Mouse (Mus musculus) small intestine, adult 2 months (tissue): ENCODE data around the gene Cachd1. TPM values are rescaled to one million over a fixed set of nuclear protein-coding genes. Genes with fewer than 3 reads are reported as not detected.
A peak's percentile ranks its signal among the peaks of the same experiment; 100 is the strongest.

Source experiments
- H3K27ac ChIP-seq: fragments of 200-500 bp; 2 replicates; pipeline ENCODE4 v1.5.1; 2012; ENCODE audit warnings: low read depth, low read length, control low read depth, inconsistent platforms; ENCODE audit not compliant: insufficient read depth
- H3K27me3 ChIP-seq: fragments of 200-500 bp; 2 replicates; pipeline ENCODE4 v1.6.1; 2012; ENCODE audit warnings: mild to moderate bottlenecking, moderate library complexity, low read length, inconsistent platforms; ENCODE audit not compliant: control insufficient read depth, insufficient read depth
- H3K36me3 ChIP-seq: fragments of 200-500 bp; 2 replicates; pipeline ENCODE4 v1.6.1; 2012; ENCODE audit warnings: mild to moderate bottlenecking, low read length, control low read depth, inconsistent platforms; ENCODE audit not compliant: control insufficient read depth, insufficient read depth
- H3K4me1 ChIP-seq: fragments of 200-500 bp; 2 replicates; pipeline ENCODE4 v1.6.1; 2012; ENCODE audit warnings: low read length, inconsistent platforms, mixed read lengths; ENCODE audit not compliant: control insufficient read depth, insufficient read depth, insufficient read length
- H3K4me3 ChIP-seq: fragments of 200-500 bp; 2 replicates; pipeline ENCODE4 v1.5.1; 2012; ENCODE audit warnings: low read depth, mild to moderate bottlenecking, control low read depth, inconsistent platforms, low read length, moderate library complexity
- CTCF ChIP-seq: fragments of 200-500 bp; IDR thresholded peaks from 2 replicates; pipeline ENCODE4 v1.5.1; 2012; ENCODE audit warnings: low read depth, mild to moderate bottlenecking, control low read depth, inconsistent platforms, low read length, moderate library complexity, mixed read lengths; ENCODE audit not compliant: insufficient replicate concordance, insufficient read length; ENCODE audit errors: extremely low read depth
- POLR2A ChIP-seq: fragments of 200-500 bp; IDR thresholded peaks from 2 replicates; pipeline ENCODE4 v1.6.1; 2012; ENCODE audit warnings: low read depth, mild to moderate bottlenecking, control low read depth, inconsistent platforms, low read length, moderate library complexity
- WGBS: fragments of 180-500 bp; shearing (Covaris S2); methylation state at CpG from one replicate; pipeline ENCODE4 v1.1.7; 2018; 5-methylcytosine and 5-hydroxymethylcytosine counted together
- polyA plus RNA-seq: library from polyadenylated mRNA; depleted of rRNA; stranded (reverse); fragments of >200 nt; gene quantifications from 2 replicates; pipeline ENCODE4 v1.2.3, GENCODE M21; 2012

The Cachd1 gene
- polyA plus RNA-seq, 1 experiment, result 51.7 TPM

GRCm38 (mm10) chr4:100777376-100778041, 1.0 kb downstream of the Cachd1 start:
- under 1% methylated on average over 42 of the region's 42 CpGs for WGBS
- Histone ChIP-seq H3K4me3 (peak overlapping the region; percentile 99), H3K27me3 (no peaks in the 10 kb centered on the region), H3K36me3 (no peaks in the 10 kb centered on the region), H3K4me1 (no peaks in the 10 kb centered on the region; the same call in none of the 2 replicates), H3K27ac (0 out of 2 replicates have a peak overlapping the region, but pooled peaks have one; percentile 75)
- TF ChIP-seq CTCF, result no peak
- no peak for TF ChIP-seq POLR2A

- H3K4me1 ChIP-seq, result no peaks in the 10 kb centered on the region; the same call in none of the 2 replicates
- peak overlapping the region; percentile 99 for H3K4me3 ChIP-seq
- no peak overlapping the region for H3K27ac ChIP-seq
- H3K36me3 ChIP-seq, result no peaks in the 10 kb centered on the region
- H3K27me3 ChIP-seq, result no peaks in the 10 kb centered on the region
- WGBS, result 10% methylated on average over 16 of the region's 16 CpGs
- no peak for TF ChIP-seq POLR2A
- TF ChIP-seq CTCF, result no peak
Measured at GRCm38 (mm10) chr4:100778082-100778481, 1.6 kb downstream of the Cachd1 start.

GRCm38 (mm10) chr4:100779023-100779422, 2.5 kb downstream of the Cachd1 start:
- WGBS, result 55% methylated on average over 4 of the region's 4 CpGs
- no peak overlapping the region for H3K4me3 ChIP-seq
- TF ChIP-seq CTCF, result no peak
- no peak for TF ChIP-seq POLR2A
- H3K27me3 ChIP-seq, result no peaks in the 10 kb centered on the region
- H3K4me1 ChIP-seq, result no peaks in the 10 kb centered on the region; the same call in none of the 2 replicates
- H3K36me3 ChIP-seq, result no peaks in the 10 kb centered on the region
- no peak overlapping the region for H3K27ac ChIP-seq

- Histone ChIP-seq H3K27ac (no peak overlapping the region), H3K4me1 (no peaks in the 10 kb centered on the region; the same call in none of the 2 replicates), H3K27me3 (no peaks in the 10 kb centered on the region), H3K36me3 (no peaks in the 10 kb centered on the region), H3K4me3 (no peak overlapping the region)
- 80% methylated on average over 5 of the region's 5 CpGs for WGBS
- TF ChIP-seq POLR2A (no peak), CTCF (no peak)
Measured at GRCm38 (mm10) chr4:100779695-100780094, 3.2 kb downstream of the Cachd1 start.

GRCm38 (mm10) chr4:100780911-100781310, 4.4 kb downstream of the Cachd1 start:
- 52% methylated on average over 6 of the region's 6 CpGs for WGBS
- Histone ChIP-seq H3K4me1 (no peaks in the 10 kb centered on the region; the same call in none of the 2 replicates), H3K27ac (no peak overlapping the region), H3K36me3 (no peaks in the 10 kb centered on the region), H3K27me3 (no peaks in the 10 kb centered on the region), H3K4me3 (no peak overlapping the region)
- TF ChIP-seq POLR2A (no peak), CTCF (no peak)

- H3K4me3 ChIP-seq, result no peak overlapping the region
- WGBS, result 56% methylated on average over 8 of the region's 8 CpGs
- H3K4me1 ChIP-seq, result no peaks in the 10 kb centered on the region; the same call in none of the 2 replicates
- no peak for TF ChIP-seq CTCF
- TF ChIP-seq POLR2A, result no peak
- H3K27me3 ChIP-seq, result no peaks in the 10 kb centered on the region
- H3K27ac ChIP-seq, result no peak overlapping the region
- H3K36me3 ChIP-seq, result no peaks in the 10 kb centered on the region
Measured at GRCm38 (mm10) chr4:100782348-100782747, 5.9 kb downstream of the Cachd1 start.

GRCm38 (mm10) chr4:100782891-100783290, 6.4 kb downstream of the Cachd1 start:
- H3K27me3 ChIP-seq, result no peaks in the 10 kb centered on the region
- peaks cover under 1% of the 10 kb centered on the region for H3K4me1 ChIP-seq
- no peak overlapping the region for H3K4me3 ChIP-seq
- H3K36me3 ChIP-seq, result no peaks in the 10 kb centered on the region
- no peak for TF ChIP-seq POLR2A
- no peak for TF ChIP-seq CTCF
- WGBS, result 65% methylated on average over 3 of the region's 3 CpGs
- H3K27ac ChIP-seq, result no peak overlapping the region
